Mouse (Mus musculus): ENCODE data around the gene Filip1l.

Gene Filip1l

DNA sequence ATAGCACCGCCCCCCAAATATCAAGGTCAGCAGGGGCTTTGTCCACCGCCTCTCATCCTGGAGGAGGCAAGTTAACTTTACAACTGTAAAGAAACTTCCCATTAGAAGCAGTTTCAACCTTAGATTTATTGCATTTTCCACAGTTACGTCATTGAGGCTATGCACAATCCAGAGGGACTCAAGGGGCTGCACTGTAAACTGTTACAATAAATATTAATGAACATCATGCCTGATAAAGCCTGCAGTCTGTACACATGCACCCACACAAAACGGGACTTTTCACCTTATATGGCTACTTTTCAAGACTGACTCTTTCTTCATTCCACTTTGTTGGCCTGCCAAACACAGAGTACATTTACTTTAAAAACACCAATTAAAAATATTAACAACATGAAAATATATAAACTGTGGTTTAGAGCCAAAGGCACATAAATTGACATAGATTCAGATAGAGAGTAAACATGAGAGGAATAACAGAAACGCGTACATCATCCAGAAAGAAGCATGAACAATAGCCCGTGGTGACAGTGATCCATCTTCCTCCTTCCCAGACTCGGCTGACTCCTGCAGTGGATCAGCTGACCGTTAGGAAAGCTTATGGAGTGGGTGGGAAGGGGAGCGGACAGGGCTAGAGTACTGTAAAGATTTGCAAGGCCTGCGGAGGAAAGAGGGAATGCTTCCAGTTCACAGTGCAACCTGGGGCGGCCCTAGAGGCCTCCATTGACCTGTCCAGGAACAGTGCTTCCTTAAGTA is 131.3 kb downstream of the Filip1l start:
- no peak for DNase-seq (ENCODE audit: low spot score in 2 of 2)

DNA sequence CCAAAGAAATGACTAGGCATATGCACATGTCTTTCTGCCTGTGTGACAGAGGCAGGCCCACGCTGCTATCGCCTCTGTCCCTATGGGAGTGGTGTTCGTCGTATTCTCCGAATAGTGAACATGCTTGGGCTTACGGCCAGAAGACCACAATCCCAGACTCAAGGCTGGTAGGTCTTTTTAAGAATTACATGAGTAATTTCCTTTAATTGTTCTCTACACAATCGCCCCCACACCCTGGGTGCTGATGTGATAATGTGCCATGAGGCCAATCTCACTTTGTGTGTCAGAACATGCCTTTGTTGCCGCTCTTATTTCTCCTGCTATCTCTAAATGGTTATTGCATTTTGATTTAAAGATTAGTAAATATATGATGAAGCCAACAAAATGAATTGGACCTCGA is 132.4 kb downstream of the Filip1l start:
- DNase-seq (ENCODE audit: low spot score in 2 of 2) = no peak

DNA sequence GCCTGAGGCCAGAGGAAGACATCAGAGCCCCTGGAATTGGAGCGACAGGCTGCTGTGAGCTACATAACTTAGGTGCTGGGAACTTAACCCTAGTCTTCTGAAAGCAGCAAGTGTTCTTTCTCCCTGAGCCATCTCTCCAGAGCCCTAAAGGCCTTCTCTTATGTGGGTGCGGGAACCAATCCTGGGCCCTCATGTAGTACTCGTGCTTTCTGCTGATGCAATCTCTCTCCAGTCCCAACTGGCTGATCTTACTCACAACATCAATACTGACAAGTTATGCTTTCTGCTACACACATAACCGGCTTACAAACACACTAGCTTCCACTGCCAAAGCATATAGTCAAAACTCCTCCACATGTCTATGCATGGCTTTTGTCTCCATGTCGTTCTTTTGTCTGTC is 133.4 kb downstream of the Filip1l start:
- DNase-seq (ENCODE audit: low spot score in 2 of 2) = no peak

DNA sequence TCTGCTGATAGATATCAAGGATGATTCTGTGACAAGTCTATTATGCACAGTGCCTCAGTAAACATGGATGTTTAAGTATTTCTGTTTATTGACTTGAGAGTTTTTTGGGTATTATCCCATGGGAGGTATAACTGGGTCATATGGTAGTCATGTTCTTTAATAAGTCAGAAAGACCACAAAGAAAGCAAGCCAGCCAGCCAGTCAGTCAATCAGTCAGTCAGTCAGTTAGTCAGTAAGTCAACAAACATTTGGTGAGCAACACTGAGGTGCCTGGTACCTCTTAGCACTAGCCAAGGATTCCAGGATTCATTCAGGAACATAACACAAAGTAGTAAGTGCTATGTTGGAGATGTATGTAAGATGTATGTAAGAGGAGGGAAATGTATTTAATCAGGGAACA is 135.8 kb downstream of the Filip1l start:
- DNase-seq (ENCODE audit: low spot score in 2 of 2) = no peak

DNA sequence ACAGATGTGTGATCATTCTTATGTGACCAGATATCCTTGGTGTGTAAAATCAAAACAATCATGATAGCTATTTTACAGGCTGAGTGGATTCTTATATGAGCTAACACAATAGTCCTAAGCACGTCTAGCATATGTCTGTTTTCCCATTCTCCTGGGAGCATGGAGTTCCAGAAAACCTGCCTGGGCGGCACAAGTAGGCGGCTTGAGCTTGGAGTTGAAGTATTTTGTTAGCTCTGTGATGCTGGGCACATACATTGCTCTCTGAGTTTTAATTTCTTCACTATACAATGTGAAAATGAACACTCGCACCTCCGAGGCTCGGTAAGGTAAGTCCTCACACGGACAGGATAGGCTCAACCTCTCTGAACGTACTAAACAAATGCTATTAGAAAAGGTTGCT is 137.8 kb downstream of the Filip1l start:
- no peak for DNase-seq (ENCODE audit: low spot score in 2 of 2)

DNA sequence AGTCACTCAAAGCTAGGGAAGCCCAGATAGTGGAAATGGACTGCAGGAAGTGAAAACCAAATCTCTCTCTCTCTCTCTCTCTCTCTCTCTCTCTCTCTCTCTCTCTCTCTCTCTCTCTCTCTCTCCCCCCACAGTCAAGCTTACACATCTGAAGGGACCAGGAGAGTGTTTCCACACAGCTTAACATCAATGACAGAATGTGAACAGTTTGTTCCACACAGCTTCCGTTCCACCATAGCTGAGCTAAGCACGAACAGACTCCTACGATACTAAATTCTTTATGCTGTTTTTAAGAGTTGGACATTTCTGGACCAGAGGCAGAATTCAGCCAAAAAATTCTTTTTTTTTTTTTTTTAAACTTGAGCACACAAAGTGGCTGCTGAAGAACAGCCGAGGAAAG is 139.0 kb downstream of the Filip1l start:
- DNase-seq (ENCODE audit: low spot score in 2 of 2) = no peak

DNA sequence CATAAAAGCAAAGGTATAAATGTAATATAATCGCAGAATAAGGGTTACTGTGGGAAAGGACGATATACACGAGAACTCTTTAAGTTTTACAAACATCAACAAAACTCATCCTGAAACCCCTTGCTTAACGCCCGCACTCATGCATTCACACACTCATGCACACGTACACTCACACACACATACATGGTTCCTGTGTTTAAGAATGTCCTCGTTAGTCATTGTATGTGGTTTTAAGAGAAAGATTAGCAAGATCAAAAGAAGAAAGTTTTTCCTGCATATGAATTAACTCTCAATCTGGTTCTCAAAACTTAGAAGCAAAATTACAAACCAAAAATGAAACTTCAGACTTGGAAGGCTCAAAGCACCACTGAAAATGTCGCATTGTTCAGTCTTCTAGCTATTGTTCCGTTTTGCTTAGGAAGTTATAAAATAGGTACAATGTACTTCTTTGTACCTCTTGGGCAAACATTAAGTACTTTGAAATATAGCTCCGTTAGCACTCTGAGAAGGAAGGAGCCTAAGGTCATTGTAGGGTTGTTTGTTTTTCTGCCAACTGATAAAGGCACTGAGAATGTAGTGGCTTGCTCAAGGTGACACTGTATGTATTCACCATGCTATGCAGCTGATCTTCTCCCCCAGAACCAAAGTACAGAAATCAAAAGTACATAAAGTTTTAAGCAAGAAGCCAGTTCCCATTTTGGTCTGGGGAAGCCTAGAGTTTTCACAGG is 142.7 kb downstream of the Filip1l start:
- no peak for DNase-seq (ENCODE audit: low spot score in 2 of 2)

DNA sequence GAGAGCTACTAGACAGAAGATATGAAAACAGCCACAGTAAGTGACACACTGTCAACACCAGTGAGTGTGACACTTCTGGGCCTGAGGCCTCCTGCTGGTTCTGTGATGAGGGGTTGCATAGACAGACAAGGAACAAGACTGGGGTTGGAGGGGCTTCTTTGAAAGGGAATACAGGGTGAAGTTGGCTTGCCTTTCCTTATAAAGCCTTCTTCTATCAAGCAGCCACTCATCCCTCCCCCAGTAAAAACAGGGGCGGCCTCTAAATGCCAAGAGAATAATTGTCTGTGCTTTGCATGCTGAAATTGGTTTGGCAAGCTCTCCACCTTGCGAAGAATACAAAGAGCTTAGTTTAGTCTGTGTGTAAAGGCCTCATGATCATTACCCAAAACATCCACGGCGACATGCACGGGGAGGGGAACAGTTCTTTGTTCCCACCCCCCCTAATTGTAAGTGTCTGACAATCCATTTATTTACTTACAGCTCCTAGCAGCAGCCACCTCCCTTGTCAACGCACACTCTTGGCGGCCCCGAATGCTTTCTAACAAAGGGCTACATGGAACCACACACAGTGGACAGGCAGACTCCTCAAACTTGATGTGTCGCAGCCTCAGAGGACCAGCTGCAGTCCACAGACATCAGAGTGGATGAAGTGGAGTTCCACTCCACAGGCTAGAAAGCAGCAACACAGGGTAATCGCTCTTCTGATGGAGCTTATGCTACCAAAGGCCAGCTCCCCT is 143.7 kb downstream of the Filip1l start:
- DNase-seq (ENCODE audit: low spot score in 2 of 2) = no peak

DNA sequence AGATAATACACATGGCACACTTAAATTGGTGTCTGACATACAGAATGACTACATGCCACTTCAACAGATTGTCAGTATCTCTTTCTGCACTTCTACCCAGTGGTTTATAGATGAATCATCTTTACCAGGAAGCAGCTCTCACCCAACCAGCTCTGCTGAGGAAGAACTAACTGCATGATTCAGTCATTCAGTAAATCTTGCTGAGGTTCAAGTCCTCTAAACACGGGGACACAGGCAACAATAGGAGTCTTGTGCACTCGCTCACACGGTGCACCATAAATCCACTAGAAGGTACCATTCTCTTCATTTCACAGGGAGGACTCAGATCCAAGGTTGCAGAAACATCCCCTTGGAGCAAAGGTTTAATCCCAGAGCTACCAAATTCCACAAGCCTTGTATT is 148.0 kb downstream of the Filip1l start:
- no peak for DNase-seq (ENCODE audit: low spot score in 2 of 2)

DNA sequence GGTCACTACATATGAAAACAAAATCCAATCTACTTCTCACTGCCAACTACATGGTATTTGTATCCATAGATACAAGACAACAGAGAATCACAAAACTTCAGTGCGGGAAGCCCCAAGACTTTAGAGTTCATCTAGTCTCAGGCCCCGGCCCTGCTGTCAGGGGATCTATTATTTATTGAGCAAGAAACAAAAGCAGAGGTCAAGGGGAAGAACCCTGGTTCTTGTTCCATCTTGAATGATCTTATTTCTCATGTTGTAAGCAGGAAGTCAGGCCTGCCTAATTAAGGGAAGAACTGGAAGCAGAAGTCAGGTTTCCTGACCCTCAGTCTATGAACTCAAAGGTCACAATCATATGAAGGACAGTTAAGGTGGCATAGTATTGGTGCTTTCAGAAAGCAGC is 149.3 kb downstream of the Filip1l start:
- no peak for DNase-seq (ENCODE audit: low spot score in 2 of 2)

DNA sequence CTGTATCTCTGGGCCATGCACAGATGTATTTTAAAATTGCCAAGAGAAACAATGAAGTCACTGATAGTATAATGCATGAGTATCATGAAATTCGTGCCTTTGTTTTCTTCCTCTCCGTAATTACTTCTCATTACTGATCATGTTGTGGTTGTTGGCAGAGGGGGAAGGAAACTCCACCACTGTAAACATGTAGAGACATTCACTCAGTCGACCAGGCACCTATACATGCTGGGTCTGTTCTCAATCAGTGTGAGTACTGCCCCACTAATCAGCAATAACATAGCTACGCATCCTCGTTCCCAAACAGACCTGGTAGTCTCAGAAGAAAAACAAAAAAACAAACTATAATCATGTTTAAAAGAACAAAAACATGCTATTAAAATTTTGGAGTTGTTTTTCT is 149.9 kb downstream of the Filip1l start:
- DNase-seq (ENCODE audit: low spot score in 2 of 2) = no peak

DNA sequence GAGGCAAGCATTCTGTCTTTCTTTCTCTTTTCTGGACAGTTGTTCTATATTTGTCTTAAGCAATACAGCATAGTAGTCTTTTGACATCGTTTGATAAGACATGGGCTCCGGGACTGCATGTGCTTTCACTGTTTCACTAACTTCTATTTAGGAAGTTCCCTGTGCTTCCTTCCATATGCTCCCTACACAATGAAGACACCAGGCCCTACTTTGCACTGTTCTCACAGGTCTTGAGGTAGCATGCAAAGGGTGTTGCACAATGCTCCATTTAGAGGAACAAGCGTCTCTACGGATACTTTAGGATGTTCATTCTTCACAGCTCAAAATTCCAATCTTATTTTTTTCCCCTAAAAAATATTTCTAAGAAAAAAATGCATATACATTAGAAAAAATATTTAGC is 151.8 kb downstream of the Filip1l start:
- DNase-seq (ENCODE audit: low spot score in 2 of 2) = no peak

DNA sequence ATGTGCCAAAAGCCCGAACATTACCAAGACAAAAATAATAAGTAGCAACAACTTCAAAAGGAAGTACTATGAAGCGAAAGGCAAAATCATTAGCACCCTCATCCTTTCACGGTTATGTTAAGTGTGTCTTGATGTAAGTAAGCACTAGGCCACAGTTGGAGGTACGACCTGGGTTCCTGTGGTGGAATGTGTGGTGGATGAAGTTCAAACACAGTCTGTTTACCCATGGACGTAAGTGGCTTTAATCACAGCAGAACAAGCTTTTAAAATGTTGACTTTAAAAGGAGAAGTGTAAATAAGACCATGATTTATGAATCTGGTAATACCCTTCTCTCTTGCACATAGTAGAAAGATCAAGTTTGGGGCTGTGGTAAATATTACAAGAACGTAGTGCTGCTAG is 153.2 kb downstream of the Filip1l start:
- no peak for DNase-seq (ENCODE audit: low spot score in 2 of 2)

DNA sequence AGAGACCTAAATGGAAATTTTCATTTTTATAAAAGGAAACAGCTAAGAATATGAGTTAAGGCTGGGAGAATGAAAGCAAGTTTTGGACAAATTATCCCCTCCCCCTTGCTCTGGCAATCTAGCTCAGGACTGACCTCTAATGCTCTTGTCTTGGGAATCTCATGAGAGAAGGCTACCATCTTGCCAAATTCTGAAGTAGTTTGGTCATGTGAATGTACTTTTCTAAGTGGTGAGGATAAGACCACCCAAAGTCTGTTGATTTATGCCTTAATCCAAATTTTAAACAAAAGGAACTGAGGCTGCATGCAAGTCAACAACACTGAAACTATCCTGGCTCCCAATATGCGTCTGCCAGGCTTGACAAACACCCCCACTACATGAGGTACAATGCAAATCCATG is 155.5 kb downstream of the Filip1l start:
- DNase-seq (ENCODE audit: low spot score in 2 of 2) = no peak

DNA sequence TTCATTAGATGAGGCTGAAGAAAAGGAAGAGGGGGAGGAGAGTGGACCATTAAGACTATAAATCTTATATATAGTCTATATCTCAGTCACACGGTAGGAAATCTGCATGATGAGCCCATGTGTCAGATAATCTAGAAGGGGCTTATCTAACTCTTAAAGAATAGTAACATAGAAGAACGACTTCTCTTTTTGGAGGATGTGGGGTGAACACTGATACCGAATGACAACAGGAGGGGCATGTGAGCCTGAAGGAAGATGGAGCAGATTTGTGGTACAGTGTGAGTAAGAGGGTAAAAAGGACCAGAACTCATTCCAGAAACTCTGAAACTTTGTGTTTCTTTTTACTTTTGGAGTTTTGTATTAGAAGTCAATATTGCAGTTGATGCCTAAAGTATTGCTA is 156.2 kb downstream of the Filip1l start:
- DNase-seq (ENCODE audit: low spot score in 2 of 2) = no peak

DNA sequence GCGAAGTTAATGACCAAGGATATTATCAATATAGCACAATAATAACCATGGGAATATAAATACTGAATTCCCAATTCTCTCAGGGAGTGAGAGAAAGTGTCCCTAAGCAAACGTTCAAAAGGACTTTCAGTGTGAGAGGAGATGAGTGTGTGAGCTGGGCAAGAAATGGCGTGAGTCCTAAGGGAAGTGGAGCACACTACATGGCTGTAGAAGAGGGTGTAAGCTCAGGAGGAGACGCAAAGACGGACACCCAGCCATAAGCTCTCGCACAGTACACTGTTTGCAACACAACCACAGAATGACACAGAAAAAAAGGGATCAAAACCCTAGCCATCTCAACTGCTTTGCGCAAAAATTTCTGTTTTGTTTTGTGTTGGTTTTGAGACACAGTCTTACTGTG is 160.7 kb downstream of the Filip1l start:
- no peak for DNase-seq (ENCODE audit: low spot score in 2 of 2)

DNA sequence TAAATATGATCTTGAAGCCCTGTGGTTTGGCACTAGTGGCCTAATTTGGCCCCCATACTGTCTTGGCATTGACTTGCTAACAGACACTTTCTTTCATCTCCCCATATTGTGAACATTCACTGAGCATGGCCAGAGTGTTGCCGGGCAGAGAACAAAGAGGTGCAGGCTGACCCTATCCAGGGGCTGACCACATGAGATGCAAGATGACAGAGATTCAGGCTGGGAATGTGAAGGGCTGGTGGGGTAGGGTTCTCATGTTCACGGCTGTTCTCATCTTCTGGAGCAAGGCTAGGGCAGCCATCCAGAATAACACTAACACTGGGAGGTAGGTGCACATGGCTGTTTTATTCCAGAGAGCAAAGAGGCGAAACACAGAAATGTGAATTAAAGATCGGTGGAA is 161.5 kb downstream of the Filip1l start:
- DNase-seq (ENCODE audit: low spot score in 2 of 2) = no peak

DNA sequence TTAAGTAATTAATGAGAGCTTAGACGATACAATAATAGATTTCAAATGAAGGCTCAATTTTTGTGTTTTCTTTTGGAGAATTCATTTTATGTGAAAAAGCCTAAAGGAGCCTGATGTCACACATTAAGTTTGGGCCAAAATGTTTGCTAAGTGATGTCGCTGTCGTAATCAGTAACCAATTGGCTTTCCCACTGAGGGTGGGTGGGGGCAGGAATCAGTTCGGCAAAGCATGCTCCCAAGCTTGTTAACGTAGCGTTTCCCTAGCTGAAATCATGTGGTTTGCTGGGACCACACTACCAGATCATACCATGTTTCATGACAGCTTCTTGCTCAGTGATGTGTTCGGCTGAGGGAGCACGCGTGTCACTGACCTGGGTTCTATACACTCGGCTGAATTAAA is 162.7 kb downstream of the Filip1l start:
- no peak for DNase-seq (ENCODE audit: low spot score in 2 of 2)

DNA sequence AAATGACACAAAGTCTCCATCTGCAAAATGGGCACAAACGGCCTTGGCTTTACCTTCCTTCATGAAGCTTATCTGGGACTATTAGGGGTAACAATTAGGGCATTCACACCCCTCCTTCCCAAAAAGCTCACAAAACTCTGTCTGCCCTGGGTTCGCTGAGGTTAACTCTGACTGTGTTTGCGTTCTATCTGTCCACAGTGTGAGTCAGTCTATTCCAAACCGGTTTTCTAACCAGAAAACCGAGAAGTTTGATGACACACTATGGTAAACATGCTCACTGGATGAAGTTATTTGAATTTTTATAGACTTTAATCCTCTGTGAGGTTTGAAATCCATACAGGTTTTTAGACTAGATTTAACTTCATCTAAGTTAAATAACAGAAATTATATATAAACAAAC is 172.2 kb downstream of the Filip1l start:
- no peak for DNase-seq (ENCODE audit: low spot score in 2 of 2)

DNA sequence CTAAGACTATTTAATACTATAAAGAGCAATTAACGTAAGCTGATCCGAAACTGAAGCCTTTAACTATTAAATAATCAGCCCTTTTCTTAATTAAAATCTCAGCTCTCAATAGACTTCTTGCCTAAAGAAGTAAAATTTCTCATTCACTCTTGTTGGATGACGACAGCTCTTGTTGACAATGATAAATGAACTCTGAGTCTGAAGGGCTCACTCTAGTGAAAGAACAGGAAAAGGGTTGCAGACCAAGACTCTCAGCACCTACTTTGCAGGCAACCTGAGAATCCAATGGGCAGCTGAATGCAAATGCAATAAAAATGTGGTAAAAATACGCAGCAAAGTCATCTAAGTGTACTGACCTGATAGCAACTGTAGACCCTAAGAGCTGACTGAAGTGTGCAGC is 172.6 kb downstream of the Filip1l start:
- no peak for DNase-seq (ENCODE audit: low spot score in 2 of 2)

DNA sequence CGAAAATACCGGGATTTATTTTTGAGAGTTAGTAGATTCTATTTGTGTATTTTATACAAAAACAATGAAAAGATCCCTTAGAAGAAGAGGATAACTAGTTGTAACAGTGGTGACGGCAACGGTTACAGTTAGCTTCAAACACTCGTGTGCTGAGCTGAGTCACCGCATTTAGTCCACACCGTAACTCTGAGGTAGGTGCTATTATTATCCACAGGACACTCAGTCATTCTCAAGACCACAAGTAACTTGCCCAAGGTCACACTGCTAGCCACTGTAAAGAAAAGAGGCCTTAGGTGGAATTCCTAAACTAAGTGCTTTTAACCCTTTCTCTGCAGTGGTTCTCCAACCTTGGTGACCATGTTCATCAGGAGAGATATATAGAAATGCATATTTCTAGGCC is 174.0 kb downstream of the Filip1l start:
- no peak for DNase-seq (ENCODE audit: low spot score in 2 of 2)

DNA sequence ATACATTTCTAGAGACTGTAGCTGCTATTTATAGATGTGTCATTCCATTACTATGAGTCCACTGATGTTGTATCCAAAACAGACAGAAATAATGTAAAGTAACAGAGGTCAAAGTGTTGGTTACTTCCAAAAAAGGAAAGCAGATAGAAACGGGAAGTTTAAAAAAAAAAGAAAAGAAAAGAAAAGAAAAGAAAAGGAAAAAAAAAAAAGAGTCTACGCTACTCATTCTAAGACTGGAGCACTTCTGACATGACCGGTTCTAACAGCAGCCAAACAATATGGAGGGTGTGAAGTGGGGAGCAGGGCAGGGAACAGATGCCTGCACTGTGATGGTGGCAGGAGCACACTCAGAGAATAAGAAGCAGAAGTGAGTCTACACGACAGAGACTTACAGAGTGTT is 175.6 kb downstream of the Filip1l start:
- no peak for DNase-seq (ENCODE audit: low spot score in 2 of 2)

DNA sequence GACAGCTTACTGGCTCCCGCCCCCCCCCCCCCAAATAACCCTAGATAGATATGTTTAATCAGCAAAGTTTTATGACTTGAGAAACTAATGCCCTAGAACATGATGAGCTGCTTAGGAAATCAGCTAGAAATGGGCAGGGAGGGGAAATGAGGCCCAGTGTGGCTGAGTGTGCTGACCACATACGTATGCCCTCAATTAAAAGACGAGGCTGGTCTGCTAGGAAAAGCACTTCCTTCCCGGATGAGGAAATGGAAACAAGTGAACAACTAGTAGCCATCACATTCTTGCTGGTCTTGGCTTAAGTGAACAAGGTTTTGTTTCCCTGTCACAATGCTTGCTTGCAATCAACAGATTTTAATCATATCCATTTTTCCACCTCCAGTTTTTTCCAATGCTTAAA is 177.7 kb downstream of the Filip1l start:
- DNase-seq (ENCODE audit: low spot score in 2 of 2) = no peak

All from spleen, postnatal 4 days (tissue).